Mouse (Mus musculus): Measurements from ENCODE around the gene Efhd1. TPM values are rescaled to one million over a fixed set of nuclear protein-coding genes. Genes with fewer than 3 reads are reported as not detected.

Efhd1 gene
- polyA plus RNA-seq, 1 experiment = 65.7 TPM

DNA sequence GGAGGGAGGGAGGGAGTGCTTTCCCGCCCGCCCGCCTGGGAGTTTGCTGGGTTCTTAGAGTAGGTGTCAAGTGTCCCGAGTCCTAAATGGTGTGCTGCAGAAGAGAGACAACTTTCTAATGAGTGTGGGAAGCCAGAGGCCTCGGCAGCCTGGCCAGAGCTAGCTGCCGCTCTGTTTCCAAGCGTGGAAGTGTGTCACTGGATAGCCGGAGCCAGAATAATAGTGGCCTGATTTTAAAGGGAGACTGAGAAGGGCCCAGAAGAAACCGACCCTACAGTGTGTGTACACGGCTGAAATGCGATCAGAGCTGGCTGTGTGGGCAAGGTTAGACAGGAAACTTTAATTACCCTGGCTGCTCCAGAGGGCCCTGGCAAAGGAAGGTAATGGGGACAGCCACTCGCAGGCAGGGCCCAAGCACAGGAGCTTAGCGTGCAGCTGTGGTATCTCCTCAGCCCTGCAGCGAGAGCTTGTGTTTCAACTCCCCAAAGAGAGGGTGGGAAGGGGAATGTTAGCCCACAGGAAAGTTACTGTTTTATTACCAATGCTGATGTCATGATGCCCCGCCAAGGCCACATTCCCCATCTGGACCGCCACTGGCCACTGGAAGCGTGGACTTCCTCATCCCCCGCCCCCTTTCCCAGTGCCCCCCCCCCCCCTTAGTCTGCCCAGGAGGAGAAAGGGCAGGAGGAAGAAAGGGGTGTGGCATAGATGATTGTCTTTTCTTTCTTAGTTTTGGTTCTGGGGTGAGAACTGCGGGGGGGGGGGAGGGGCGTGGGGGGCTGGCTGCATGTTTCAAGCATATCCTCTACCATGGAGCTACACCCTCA is 6.7 kb downstream of the Efhd1 start:
- WGBS = 54% methylated on average over 20 of the region's 20 CpGs
- Histone ChIP-seq H3K27ac (ENCODE audit: insufficient read depth, low read length) (no peak overlapping the region), H3K4me3 (replicated peaks; ENCODE audit: insufficient read depth, low read depth, low read length) (no peak overlapping the region), H3K4me1 (ENCODE audit: control insufficient read depth, insufficient read depth, low read length) (peaks cover 11% of the 10 kb centered on the region), H3K27me3 (ENCODE audit: control insufficient read depth, insufficient read depth, low read length) (no peaks in the 10 kb centered on the region; the same call in 1 of the 2 replicates)
- no peak for TF ChIP-seq CTCF (IDR thresholded peaks at IDR 0.05; ENCODE audit: borderline replicate concordance, insufficient read depth, low read depth, low read length)
- no peak for TF ChIP-seq POLR2A (IDR thresholded peaks at IDR 0.05; ENCODE audit: borderline replicate concordance, insufficient read depth, low read length)
- peak in 1 of 2 experiments; percentile 26 for DNase-seq

DNA sequence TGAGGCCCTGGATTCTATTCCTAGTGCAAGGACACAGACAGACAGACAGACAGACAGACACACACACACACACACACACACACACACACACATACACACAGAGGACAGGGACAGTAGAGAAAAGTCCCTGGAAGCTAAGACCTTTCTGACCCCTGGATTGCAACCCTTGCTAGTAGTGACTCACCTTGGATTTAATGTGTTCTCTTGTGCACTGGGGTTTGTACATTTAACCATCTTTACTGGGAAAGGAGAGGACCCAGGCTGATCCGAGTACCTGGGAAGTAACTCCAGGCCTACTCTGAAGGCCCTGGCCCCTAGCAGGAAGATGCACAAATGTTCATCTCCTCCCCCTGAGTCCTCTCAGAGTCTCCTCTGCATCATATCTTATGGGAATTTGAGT is 7.4 kb downstream of the Efhd1 start:
- 94% methylated on average over 1 of the region's 1 CpGs for whole genome bisulfite sequencing

DNA sequence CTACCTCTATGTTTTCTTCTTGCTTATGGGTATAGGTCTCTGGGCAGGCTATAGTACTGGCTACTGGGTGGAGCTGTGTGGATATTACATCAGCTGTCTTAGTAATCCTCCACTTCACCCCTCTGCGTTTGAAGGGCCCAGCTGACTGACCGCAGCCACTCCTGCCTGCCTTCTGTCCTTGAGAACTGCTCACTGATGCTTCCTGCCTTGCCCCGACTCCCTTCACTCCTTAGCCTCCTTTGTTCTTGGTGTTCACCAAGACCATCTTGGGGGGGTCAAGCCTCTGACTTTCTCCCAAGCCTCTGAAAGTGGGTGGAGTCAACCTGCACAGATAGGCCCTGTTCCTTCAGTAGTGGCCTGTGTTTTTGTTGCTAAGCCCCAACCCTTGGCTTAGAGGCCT is 8.3 kb downstream of the Efhd1 start:
- DNase-seq = no peak
- H3K4me1 ChIP-seq (ENCODE audit: control insufficient read depth, insufficient read depth, low read length) = peaks cover 11% of the 10 kb centered on the region
- no peaks in the 10 kb centered on the region for H3K27me3 ChIP-seq (ENCODE audit: control insufficient read depth, insufficient read depth, low read length)
- no peak overlapping the region for H3K27ac ChIP-seq (ENCODE audit: insufficient read depth, low read length)
- H3K4me3 ChIP-seq (replicated peaks; ENCODE audit: insufficient read depth, low read depth, low read length) = no peak overlapping the region
- WGBS = 78% methylated on average over 3 of the region's 3 CpGs
- TF ChIP-seq POLR2A (IDR thresholded peaks at IDR 0.05; ENCODE audit: borderline replicate concordance, insufficient read depth, low read length) = no peak
- TF ChIP-seq CTCF (IDR thresholded peaks at IDR 0.05; ENCODE audit: borderline replicate concordance, insufficient read depth, low read depth, low read length) = no peak

More for the DNA sequence above, 7.4 kb downstream of the Efhd1 start:
- TF ChIP-seq CTCF (IDR thresholded peaks at IDR 0.05; ENCODE audit: borderline replicate concordance, insufficient read depth, low read depth, low read length) (no peak), POLR2A (IDR thresholded peaks at IDR 0.05; ENCODE audit: borderline replicate concordance, insufficient read depth, low read length) (no peak)
- H3K4me3 ChIP-seq (replicated peaks; ENCODE audit: insufficient read depth, low read depth, low read length) = no peak overlapping the region
- no peaks in the 10 kb centered on the region for H3K27me3 ChIP-seq (ENCODE audit: control insufficient read depth, insufficient read depth, low read length)
- peaks cover 11% of the 10 kb centered on the region for H3K4me1 ChIP-seq (ENCODE audit: control insufficient read depth, insufficient read depth, low read length)
- DNase-seq = no peak
- no peak overlapping the region for H3K27ac ChIP-seq (ENCODE audit: insufficient read depth, low read length)

DNA sequence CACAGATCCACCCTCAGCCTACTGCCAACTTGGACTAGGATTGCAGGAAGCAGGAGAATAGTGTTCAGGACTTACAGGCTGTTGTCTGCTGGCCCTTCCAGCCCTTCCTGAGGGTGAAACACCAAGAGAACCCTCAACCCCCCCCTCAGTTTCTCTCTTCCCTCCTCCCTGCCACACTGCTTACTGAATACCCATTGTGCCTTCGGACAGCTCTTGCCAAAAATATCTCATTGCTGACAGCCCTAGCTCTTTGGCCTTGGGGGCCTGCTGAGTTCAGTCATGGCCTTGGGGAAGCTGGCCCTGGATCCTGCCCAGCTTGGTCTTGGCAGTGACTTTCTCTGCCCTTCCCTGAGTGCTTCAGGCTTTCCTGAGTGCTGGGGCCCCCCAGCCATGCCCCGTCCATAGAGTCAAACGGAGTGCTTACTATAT is 9.4 kb downstream of the Efhd1 start:
- H3K27ac ChIP-seq (ENCODE audit: insufficient read depth, low read length) = peak overlapping the region; percentile 48
- 9% methylated on average over 3 of the region's 3 CpGs for WGBS
- peak; percentile 59 to 76 for DNase-seq
- H3K4me3 ChIP-seq (replicated peaks; ENCODE audit: insufficient read depth, low read depth, low read length) = no peak overlapping the region
- peaks cover 11% of the 10 kb centered on the region for H3K4me1 ChIP-seq (ENCODE audit: control insufficient read depth, insufficient read depth, low read length)
- no peaks in the 10 kb centered on the region for H3K27me3 ChIP-seq (ENCODE audit: control insufficient read depth, insufficient read depth, low read length)
- no peak for TF ChIP-seq CTCF (IDR thresholded peaks at IDR 0.05; ENCODE audit: borderline replicate concordance, insufficient read depth, low read depth, low read length)
- TF ChIP-seq POLR2A (IDR thresholded peaks at IDR 0.05; ENCODE audit: borderline replicate concordance, insufficient read depth, low read length) = no peak

DNA sequence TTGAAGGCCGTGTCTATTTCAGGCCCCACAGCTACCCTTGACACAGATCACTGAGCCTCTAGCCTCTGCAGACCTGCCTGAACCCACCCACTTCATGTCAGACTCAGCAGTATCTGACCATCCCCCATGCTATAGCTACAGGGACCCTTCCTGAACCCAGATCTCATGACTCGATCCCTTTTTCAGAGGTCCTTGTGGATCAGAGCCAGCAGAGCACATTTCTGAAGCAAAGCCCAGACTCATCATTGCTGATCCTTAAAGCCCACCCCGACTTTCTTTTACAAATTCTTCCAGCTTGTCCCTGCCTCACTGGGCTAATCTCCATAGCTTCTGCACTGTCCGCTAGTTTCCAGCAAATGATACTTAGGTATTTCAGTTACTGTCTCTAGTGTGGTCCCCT is 10.0 kb downstream of the Efhd1 start:
- no peak for DNase-seq
- Histone ChIP-seq H3K27ac (ENCODE audit: insufficient read depth, low read length) (peak overlapping the region; percentile 1), H3K4me3 (replicated peaks; ENCODE audit: insufficient read depth, low read depth, low read length) (no peak overlapping the region), H3K27me3 (ENCODE audit: control insufficient read depth, insufficient read depth, low read length) (no peaks in the 10 kb centered on the region), H3K4me1 (ENCODE audit: control insufficient read depth, insufficient read depth, low read length) (peaks cover 11% of the 10 kb centered on the region)
- TF ChIP-seq CTCF (IDR thresholded peaks at IDR 0.05; ENCODE audit: borderline replicate concordance, insufficient read depth, low read depth, low read length) = no peak
- TF ChIP-seq POLR2A (IDR thresholded peaks at IDR 0.05; ENCODE audit: borderline replicate concordance, insufficient read depth, low read length) = no peak
- WGBS = 46% methylated on average over 4 of the region's 4 CpGs

DNA sequence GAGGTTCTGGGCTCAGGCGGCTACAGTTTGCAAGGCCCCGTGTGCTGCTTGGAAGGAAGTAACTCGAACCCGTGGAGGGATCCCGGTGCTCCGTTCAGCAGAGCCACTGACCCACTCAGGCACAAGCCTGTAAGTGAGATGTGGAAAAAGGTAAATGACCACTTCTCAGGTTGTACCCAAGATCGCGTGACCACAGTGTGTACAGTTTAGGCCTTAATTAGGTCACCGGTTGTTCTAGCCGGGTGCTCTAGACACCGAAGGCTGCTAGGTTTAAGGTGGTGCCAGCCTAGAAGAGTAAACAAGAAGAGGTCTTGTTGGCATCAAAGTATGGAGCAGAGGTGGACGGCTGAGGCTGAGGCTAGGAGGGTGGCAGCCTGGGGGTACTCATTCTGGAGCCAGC is 11.0 kb downstream of the Efhd1 start:
- Histone ChIP-seq H3K27me3 (ENCODE audit: control insufficient read depth, insufficient read depth, low read length) (no peaks in the 10 kb centered on the region), H3K4me1 (ENCODE audit: control insufficient read depth, insufficient read depth, low read length) (peaks cover 11% of the 10 kb centered on the region), H3K27ac (ENCODE audit: insufficient read depth, low read length) (no peak overlapping the region), H3K4me3 (replicated peaks; ENCODE audit: insufficient read depth, low read depth, low read length) (no peak overlapping the region)
- DNase-seq = no peak
- 85% methylated on average over 12 of the region's 12 CpGs for WGBS
- no peak for TF ChIP-seq POLR2A (IDR thresholded peaks at IDR 0.05; ENCODE audit: borderline replicate concordance, insufficient read depth, low read length)
- no peak for TF ChIP-seq CTCF (IDR thresholded peaks at IDR 0.05; ENCODE audit: borderline replicate concordance, insufficient read depth, low read depth, low read length)

DNA sequence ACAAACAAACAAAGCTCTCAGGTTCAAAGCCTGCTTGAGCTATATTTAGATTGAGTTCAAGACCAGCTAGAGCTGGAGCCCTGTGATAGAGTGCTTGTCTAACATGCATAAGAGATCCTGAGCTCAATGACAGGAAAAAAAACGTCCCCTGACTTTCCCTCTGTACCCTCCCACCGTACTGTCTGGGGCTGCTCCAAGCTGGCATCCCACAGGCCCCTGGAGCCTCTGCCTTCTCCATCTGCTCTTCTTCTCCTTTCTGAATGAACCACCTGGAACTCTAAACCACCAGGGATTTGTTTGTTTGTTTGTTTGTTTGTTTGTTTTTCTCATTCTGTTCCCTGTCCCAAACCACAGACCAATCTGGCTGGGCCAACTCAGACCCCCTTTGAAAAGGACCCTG is 11.9 kb downstream of the Efhd1 start:
- no peaks in the 10 kb centered on the region for H3K27me3 ChIP-seq (ENCODE audit: control insufficient read depth, insufficient read depth, low read length)
- H3K4me3 ChIP-seq (replicated peaks; ENCODE audit: insufficient read depth, low read depth, low read length) = no peak overlapping the region
- H3K27ac ChIP-seq (ENCODE audit: insufficient read depth, low read length) = no peak overlapping the region
- TF ChIP-seq POLR2A (IDR thresholded peaks at IDR 0.05; ENCODE audit: borderline replicate concordance, insufficient read depth, low read length) = no peak
- no peak for TF ChIP-seq CTCF (IDR thresholded peaks at IDR 0.05; ENCODE audit: borderline replicate concordance, insufficient read depth, low read depth, low read length)
- WGBS = 22% methylated on average over 2 of the region's 2 CpGs
- peaks cover 11% of the 10 kb centered on the region for H3K4me1 ChIP-seq (ENCODE audit: control insufficient read depth, insufficient read depth, low read length)
- DNase-seq = no peak

DNA sequence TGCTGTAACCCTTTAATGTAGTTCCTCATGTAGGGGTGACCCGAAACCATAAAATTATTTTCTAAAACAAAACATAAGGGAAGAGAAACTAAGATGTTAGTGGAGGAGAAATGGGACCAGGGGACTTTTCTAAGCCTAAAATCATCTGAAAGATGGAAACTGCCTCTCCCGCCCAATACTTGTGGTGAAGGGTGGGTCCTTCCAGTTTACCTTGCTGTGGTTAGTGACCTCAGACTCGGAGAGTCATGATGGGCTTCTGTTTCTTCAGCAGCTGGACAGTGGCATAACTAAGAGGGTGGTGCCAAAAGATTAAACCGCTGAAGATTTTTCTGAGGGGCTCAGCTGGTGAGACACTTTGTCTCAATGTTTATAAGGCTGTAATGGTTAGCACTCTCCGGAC is 16.1 kb downstream of the Efhd1 start:
- WGBS = 63% methylated on average over 5 of the region's 5 CpGs
- no peaks in the 10 kb centered on the region; the same call in 1 of the 2 replicates for H3K4me1 ChIP-seq (ENCODE audit: control insufficient read depth, insufficient read depth, low read length)
- no peak overlapping the region for H3K4me3 ChIP-seq (replicated peaks; ENCODE audit: insufficient read depth, low read depth, low read length)
- H3K27ac ChIP-seq (ENCODE audit: insufficient read depth, low read length) = no peak overlapping the region
- H3K27me3 ChIP-seq (ENCODE audit: control insufficient read depth, insufficient read depth, low read length) = no peaks in the 10 kb centered on the region
- no peak for TF ChIP-seq POLR2A (IDR thresholded peaks at IDR 0.05; ENCODE audit: borderline replicate concordance, insufficient read depth, low read length)
- no peak for TF ChIP-seq CTCF (IDR thresholded peaks at IDR 0.05; ENCODE audit: borderline replicate concordance, insufficient read depth, low read depth, low read length)
- no peak for DNase-seq
